Mouse (Mus musculus) liver, postnatal 0 days (tissue): Measurements from ENCODE around the gene Lmo4. TPM values are rescaled to one million over a fixed set of nuclear protein-coding genes. Genes with fewer than 3 reads are reported as not detected.

Source experiments
- ATAC-seq: fragments of 200-750 bp; cut with Nextera tagmentation; 2 replicates; pipeline ENCODE4 v1.8.0; 2017; ENCODE audit warnings: mild to moderate bottlenecking, moderate library complexity
- DNase-seq: peaks from one replicate; pipeline ENCODE4 v3.0.0-alpha.2; 2016
- H3K27ac ChIP-seq: fragments of 300-500 bp; sonication (generic); 2 replicates; pipeline ENCODE4 v1.5.1; 2014; ENCODE audit warnings: antibody characterized with exemption, moderate library complexity, mild to moderate bottlenecking, low read depth
- H3K27me3 ChIP-seq: fragments of 300-500 bp; sonication (generic); 2 replicates; pipeline ENCODE4 v1.6.1; 2014; ENCODE audit warnings: low read length, control low read depth, mixed read lengths; ENCODE audit not compliant: insufficient read depth
- H3K36me3 ChIP-seq: fragments of 300-500 bp; sonication (generic); replicated peaks from 2 replicates; pipeline ENCODE4 v1.6.1; 2014; ENCODE audit warnings: mild to moderate bottlenecking, control low read depth, low read length, moderate library complexity, mixed read lengths; ENCODE audit not compliant: insufficient read depth
- H3K4me1 ChIP-seq: fragments of 300-500 bp; sonication (generic); 2 replicates; pipeline ENCODE4 v1.6.1; 2014; ENCODE audit warnings: antibody characterized with exemption, mild to moderate bottlenecking, control low read depth; ENCODE audit not compliant: insufficient read depth
- H3K4me2 ChIP-seq: fragments of 300-500 bp; sonication (generic); 2 replicates; pipeline ENCODE4 v1.6.1; 2014; ENCODE audit warnings: low read depth, mild to moderate bottlenecking, low read length, moderate library complexity, mixed read lengths
- H3K4me3 ChIP-seq: fragments of 300-500 bp; sonication (generic); 2 replicates; pipeline ENCODE4 v1.5.1; 2014; ENCODE audit warnings: low read depth, low read length
- H3K9ac ChIP-seq: fragments of 300-500 bp; sonication (generic); replicated peaks from 2 replicates; pipeline ENCODE4 v1.6.1; 2014; ENCODE audit warnings: mild to moderate bottlenecking, moderate library complexity
- H3K9me3 ChIP-seq: fragments of 300-500 bp; sonication (generic); 2 replicates; pipeline ENCODE4 v1.6.1; 2016; ENCODE audit warnings: mild to moderate bottlenecking, control low read depth, low read length, mixed read lengths
- CTCF ChIP-seq: sonication (generic); IDR thresholded peaks from 2 replicates; pipeline ENCODE4 v1.5.1; 2016; ENCODE audit warnings: antibody characterized with exemption, low read depth
- EP300 ChIP-seq: IDR thresholded peaks from 2 replicates; pipeline ENCODE4 v1.6.1; 2016; ENCODE audit warnings: antibody characterized with exemption, low read depth, mild to moderate bottlenecking
- WGBS: fragments of 180-500 bp; shearing (Covaris S2); extraction: QIAGEN DNeasy Blood & Tissue Kit; methylation state at CpG from one replicate; pipeline ENCODE4 v1.1.7; 2014; ENCODE audit not compliant: insufficient replicate concordance; 5-methylcytosine and 5-hydroxymethylcytosine counted together
- polyA plus RNA-seq: library from polyadenylated mRNA; unstranded; fragments of >200 nt; fragmentation: Nextera tagmentation; extraction: Ambion mirVana; gene quantifications from 2 replicates; pipeline ENCODE4 v1.2.1, GENCODE M21; 2015

Lmo4 gene
- polyA plus RNA-seq, 1 experiment from 2014 or later, result 17.4 TPM

GRCm38 (mm10) chr3:144163718-144164117 is 41.3 kb downstream of the Lmo4 start:
- TF ChIP-seq EP300 (no peak), CTCF (no peak)
- DNase-seq (no peak), ATAC-seq (no peak)
- Histone ChIP-seq H3K4me3 (no peak overlapping the region), H3K27ac (no peak overlapping the region), H3K9ac (no peak overlapping the region), H3K4me2 (no peak overlapping the region), H3K4me1 (no peaks in the 10 kb centered on the region), H3K9me3 (no peaks in the 10 kb centered on the region), H3K36me3 (no peaks in the 10 kb centered on the region), H3K27me3 (no peaks in the 10 kb centered on the region)
- WGBS, result 81% methylated on average over 2 of the region's 2 CpGs

DNA sequence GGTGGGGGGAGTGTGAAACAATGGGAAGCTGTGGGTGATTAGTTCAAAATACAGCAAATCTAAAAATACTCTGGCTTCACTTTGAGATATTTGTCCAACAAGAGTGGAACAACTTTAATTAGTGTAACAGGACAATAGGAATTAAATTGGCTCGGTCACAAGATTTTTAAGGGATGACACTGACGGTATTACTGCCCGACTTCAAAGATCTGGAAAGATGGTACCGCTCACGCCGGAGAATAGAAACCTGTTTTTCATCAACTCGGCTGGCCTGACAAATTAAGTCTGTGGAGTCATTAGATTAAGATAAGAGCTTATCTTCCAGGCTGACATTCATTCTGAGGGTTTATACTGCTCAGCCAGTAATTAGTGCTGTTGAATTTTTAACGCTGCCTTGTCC is 42.9 kb downstream of the Lmo4 start:
- H3K27me3 ChIP-seq, result no peaks in the 10 kb centered on the region
- 62% methylated on average over 8 of the region's 8 CpGs for WGBS
- no peak overlapping the region for H3K9ac ChIP-seq
- H3K9me3 ChIP-seq, result no peaks in the 10 kb centered on the region
- no peaks in the 10 kb centered on the region for H3K36me3 ChIP-seq
- ATAC-seq (no peak), DNase-seq (no peak)
- H3K4me1 ChIP-seq, result no peaks in the 10 kb centered on the region
- H3K4me2 ChIP-seq, result no peak overlapping the region
- H3K4me3 ChIP-seq, result no peak overlapping the region
- H3K27ac ChIP-seq, result no peak overlapping the region
- TF ChIP-seq EP300 (no peak), CTCF (no peak)

GRCm38 (mm10) chr3:144161261-144161660 is 43.8 kb downstream of the Lmo4 start:
- H3K4me1 ChIP-seq, result no peaks in the 10 kb centered on the region
- H3K9me3 ChIP-seq, result no peaks in the 10 kb centered on the region
- no peak for TF ChIP-seq CTCF
- no peak for TF ChIP-seq EP300
- H3K27ac ChIP-seq, result no peak overlapping the region
- no peak overlapping the region for H3K4me3 ChIP-seq
- DNase-seq (no peak), ATAC-seq (no peak)
- H3K36me3 ChIP-seq, result no peaks in the 10 kb centered on the region
- 72% methylated on average over 2 of the region's 2 CpGs for WGBS
- no peak overlapping the region for H3K4me2 ChIP-seq
- no peak overlapping the region for H3K9ac ChIP-seq
- H3K27me3 ChIP-seq, result no peaks in the 10 kb centered on the region

GRCm38 (mm10) chr3:144155746-144156145 is 49.3 kb downstream of the Lmo4 start:
- Histone ChIP-seq H3K9me3 (no peaks in the 10 kb centered on the region), H3K27me3 (no peaks in the 10 kb centered on the region), H3K4me1 (no peaks in the 10 kb centered on the region), H3K27ac (no peak overlapping the region), H3K4me2 (no peak overlapping the region), H3K4me3 (no peak overlapping the region), H3K9ac (no peak overlapping the region), H3K36me3 (no peaks in the 10 kb centered on the region)
- 63% methylated on average over 3 of the region's 3 CpGs for WGBS
- DNase-seq (no peak), ATAC-seq (no peak)
- no peak for TF ChIP-seq EP300
- TF ChIP-seq CTCF, result no peak

DNA sequence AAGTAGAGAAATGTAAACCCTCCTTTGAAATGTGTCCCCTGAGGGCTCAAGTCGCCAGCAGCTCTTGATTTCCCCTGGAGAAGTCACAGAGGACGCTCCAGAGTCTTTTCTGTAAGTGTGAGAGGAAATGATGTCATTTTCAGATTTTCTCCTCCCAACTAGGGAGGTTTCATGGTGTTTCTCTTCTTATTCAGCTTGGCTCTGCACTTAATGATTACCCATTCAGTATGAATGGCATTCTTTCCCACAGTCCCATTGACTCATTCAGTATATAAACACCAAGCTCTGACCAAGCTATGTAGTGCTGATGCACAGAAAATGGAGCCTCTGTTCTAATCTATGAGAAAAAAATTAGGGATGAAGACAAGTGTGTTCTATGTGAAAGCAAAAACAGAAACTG is 51.6 kb downstream of the Lmo4 start:
- no peak overlapping the region for H3K4me2 ChIP-seq
- H3K4me3 ChIP-seq, result no peak overlapping the region
- H3K27ac ChIP-seq, result no peak overlapping the region
- 34% methylated on average over 2 of the region's 2 CpGs for WGBS
- no peak overlapping the region for H3K9ac ChIP-seq
- no peaks in the 10 kb centered on the region for H3K4me1 ChIP-seq
- H3K27me3 ChIP-seq, result no peaks in the 10 kb centered on the region
- ATAC-seq, result no peak
- no peaks in the 10 kb centered on the region for H3K9me3 ChIP-seq
- TF ChIP-seq EP300, result no peak
- no peak for TF ChIP-seq CTCF
- DNase-seq, result no peak
- no peaks in the 10 kb centered on the region for H3K36me3 ChIP-seq

- H3K9ac ChIP-seq, result no peak overlapping the region
- no peak overlapping the region for H3K4me2 ChIP-seq
- H3K27ac ChIP-seq, result no peak overlapping the region
- H3K9me3 ChIP-seq, result no peaks in the 10 kb centered on the region
- H3K4me1 ChIP-seq, result no peaks in the 10 kb centered on the region
- WGBS, result 78% methylated on average over 6 of the region's 6 CpGs
- no peaks in the 10 kb centered on the region for H3K36me3 ChIP-seq
- DNase-seq (no peak), ATAC-seq (no peak)
- TF ChIP-seq CTCF, result no peak
- TF ChIP-seq EP300, result no peak
- H3K4me3 ChIP-seq, result no peak overlapping the region
- no peaks in the 10 kb centered on the region for H3K27me3 ChIP-seq
These were observed 54.0 kb downstream of the Lmo4 start for GRCm38 (mm10) chr3:144151001-144151400.

GRCm38 (mm10) chr3:144148234-144148633 is 56.8 kb downstream of the Lmo4 start:
- H3K27me3 ChIP-seq, result no peaks in the 10 kb centered on the region
- no peaks in the 10 kb centered on the region for H3K36me3 ChIP-seq
- H3K4me2 ChIP-seq, result no peak overlapping the region
- WGBS, result 88% methylated on average over 3 of the region's 3 CpGs
- H3K4me3 ChIP-seq, result no peak overlapping the region
- DNase-seq (no peak), ATAC-seq (no peak)
- H3K9me3 ChIP-seq, result no peaks in the 10 kb centered on the region
- no peak overlapping the region for H3K9ac ChIP-seq
- H3K4me1 ChIP-seq, result no peaks in the 10 kb centered on the region
- no peak overlapping the region for H3K27ac ChIP-seq
- TF ChIP-seq EP300, result no peak
- TF ChIP-seq CTCF, result no peak
